Mouse (Mus musculus) bone marrow macrophage, adult 2 months (primary cell): ENCODE data around the gene Defb36. TPM values are rescaled to one million over a fixed set of nuclear protein-coding genes. Genes with fewer than 3 reads are reported as not detected.
A peak's percentile ranks its signal among the peaks of the same experiment; 100 is the strongest.

Experiments
- H3K27ac ChIP-seq: 2 replicates; pipeline ENCODE4 v1.5.1; 2012; ENCODE audit warnings: low read depth, low read length; ENCODE audit not compliant: insufficient read depth
- H3K4me1 ChIP-seq: 2 replicates; pipeline ENCODE4 v1.6.1; 2012; ENCODE audit warnings: low read length; ENCODE audit not compliant: control insufficient read depth, insufficient read depth
- H3K4me3 ChIP-seq: 2 replicates; pipeline ENCODE4 v1.5.1; 2012; ENCODE audit warnings: mild to moderate bottlenecking, low read length, moderate library complexity; ENCODE audit not compliant: insufficient read depth
- CTCF ChIP-seq: IDR thresholded peaks from 2 replicates; pipeline ENCODE4 v1.5.1; 2012; ENCODE audit warnings: low read depth, mild to moderate bottlenecking, low read length, moderate library complexity
- POLR2A ChIP-seq: IDR thresholded peaks from 2 replicates; pipeline ENCODE4 v1.6.1; 2012; ENCODE audit warnings: mild to moderate bottlenecking, low read depth, low read length, borderline replicate concordance
- polyA plus RNA-seq: library from polyadenylated mRNA; stranded (reverse); fragments of >200 nt; gene quantifications from 2 replicates; pipeline ENCODE4 v1.2.4, GENCODE M21; 2012; ENCODE audit not compliant: missing spikeins, insufficient read depth, insufficient read length

The Defb36 gene
- polyA plus RNA-seq = not detected in 2 replicates

GRCm38 (mm10) chr2:152604057-152604456, at the start of gene Defb36:
Defb36 (plus strand) TSS chr2:152604327.
- no peak for TF ChIP-seq POLR2A
- TF ChIP-seq CTCF = peak; percentile 38; the same call in 1 of the 2 replicates
- no peak within 1 kb of the TSS for H3K4me3 ChIP-seq
- H3K4me1 ChIP-seq = peaks cover 3% of the 10 kb centered on the region
- no peak within 1 kb of the TSS for H3K27ac ChIP-seq

- Histone ChIP-seq H3K27ac (no peak overlapping the region), H3K4me3 (no peak overlapping the region), H3K4me1 (no peaks in the 10 kb centered on the region)
- TF ChIP-seq POLR2A = no peak
- TF ChIP-seq CTCF = no peak
Observed at GRCm38 (mm10) chr2:152556655-152557054, 47.5 kb upstream of the Defb36 start.

GRCm38 (mm10) chr2:152569038-152569437, 35.1 kb upstream of the Defb36 start, which contains the start of gene Gm17416:
Gm17416 (plus strand) TSS chr2:152569338.
- Histone ChIP-seq H3K27ac (no peak within 1 kb of the TSS), H3K4me3 (no peak within 1 kb of the TSS), H3K4me1 (no peaks in the 10 kb centered on the region)
- TF ChIP-seq CTCF = no peak
- no peak for TF ChIP-seq POLR2A

GRCm38 (mm10) chr2:152569881-152570280, 34.2 kb upstream of the Defb36 start:
- Histone ChIP-seq H3K4me1 (no peaks in the 10 kb centered on the region), H3K4me3 (no peak overlapping the region), H3K27ac (no peak overlapping the region)
- TF ChIP-seq POLR2A (no peak), CTCF (no peak)

- TF ChIP-seq POLR2A = no peak
- TF ChIP-seq CTCF = no peak
- H3K4me3 ChIP-seq = no peak overlapping the region
- no peak overlapping the region for H3K27ac ChIP-seq
- H3K4me1 ChIP-seq = no peaks in the 10 kb centered on the region
Observed at GRCm38 (mm10) chr2:152570313-152570712, 33.8 kb upstream of the Defb36 start.

GRCm38 (mm10) chr2:152572114-152572794, 31.9 kb upstream of the Defb36 start, which contains the start of gene Defb21:
Defb21 (plus strand) TSS chr2:152572744.
- Histone ChIP-seq H3K27ac (no peak within 1 kb of the TSS), H3K4me1 (no peaks in the 10 kb centered on the region), H3K4me3 (no peak within 1 kb of the TSS)
- TF ChIP-seq POLR2A (no peak), CTCF (no peak)

- TF ChIP-seq POLR2A (no peak), CTCF (no peak)
- no peaks in the 10 kb centered on the region for H3K4me1 ChIP-seq
- no peak overlapping the region for H3K27ac ChIP-seq
- H3K4me3 ChIP-seq = no peak overlapping the region
Observed at GRCm38 (mm10) chr2:152573484-152573883, 30.6 kb upstream of the Defb36 start.

- Histone ChIP-seq H3K27ac (no peak within 1 kb of the TSS), H3K4me1 (no peaks in the 10 kb centered on the region), H3K4me3 (no peak within 1 kb of the TSS)
- TF ChIP-seq POLR2A (no peak), CTCF (no peak)
Observed at GRCm38 (mm10) chr2:152580107-152580506, 24.0 kb upstream of the Defb36 start, which contains the start of gene Defb19. Defb19 (minus strand) TSS chr2:152580312.

- H3K4me1 ChIP-seq = no peaks in the 10 kb centered on the region
- no peak overlapping the region for H3K4me3 ChIP-seq
- no peak for TF ChIP-seq CTCF
- TF ChIP-seq POLR2A = no peak
- H3K27ac ChIP-seq = no peak overlapping the region
Observed at GRCm38 (mm10) chr2:152580612-152581011, 23.5 kb upstream of the Defb36 start.

- Histone ChIP-seq H3K27ac (no peak overlapping the region), H3K4me3 (no peak overlapping the region), H3K4me1 (peaks cover 5% of the 10 kb centered on the region; the same call in 1 of the 2 replicates)
- no peak for TF ChIP-seq POLR2A
- no peak for TF ChIP-seq CTCF
Observed at GRCm38 (mm10) chr2:152586926-152587560, 17.1 kb upstream of the Defb36 start.
